In genomic region chr5:100120711-100121141, GRCm38 (mm10) we compare ENCODE assay signal across 9 mouse cellular contexts. TPM values are rescaled to one million over a fixed set of nuclear protein-coding genes. Genes with fewer than 3 reads are reported as not detected.
DNase-seq lines count a peak whose midpoint lies in the region; ATAC-seq and TF ChIP-seq lines count a peak whose summit lies in the region.
"Had no signal": no experiment of that assay in that cellular context is flagged by ENCODE, and none has a peak within 500 bp of the region (broad histone marks: within the 10 kb centered on the region; RNA-seq: fewer than 3 reads in every experiment).

No protein-coding gene starts in this region.

- no peak overlapping the region for H3K27ac ChIP-seq in kidney, postnatal 0 days
- H3K27ac ChIP-seq in embryonic facial prominence, embryonic 10.5 days (replicated peaks), result peak overlapping the region; percentile 35; the same call in 1 of the 2 replicates
- H3K27ac ChIP-seq in hindbrain, embryonic 14.5 days, result peak overlapping the region; percentile 40
- H3K27ac ChIP-seq in neural tube, embryonic 12.5 days, result no peak overlapping the region

- no peak overlapping the region for H3K4me3 ChIP-seq in kidney, postnatal 0 days (replicated peaks; ENCODE audit: low read depth, low read length)
- peak overlapping the region; percentile 48 for H3K4me3 ChIP-seq in embryonic facial prominence, embryonic 10.5 days
- peak overlapping the region; percentile 21 for H3K4me3 ChIP-seq in hindbrain, embryonic 14.5 days (replicated peaks; ENCODE audit: low read length)
- H3K4me3 ChIP-seq in neural tube, embryonic 12.5 days, result peak overlapping the region; percentile 12; the same call in 1 of the 2 replicates

- peak overlapping the region; percentile 30 for H3K4me2 ChIP-seq in kidney, postnatal 0 days (ENCODE audit: low read length)
- H3K4me2 ChIP-seq in hindbrain, embryonic 14.5 days (replicated peaks), result peak overlapping the region; percentile 51
- peak overlapping the region; percentile 55 for H3K4me2 ChIP-seq in neural tube, embryonic 12.5 days (replicated peaks)

- WGBS in kidney, postnatal 0 days, result 5% methylated on average over 20 of the region's 20 CpGs
- WGBS in embryonic facial prominence, embryonic 10.5 days, result 5% methylated on average over 20 of the region's 20 CpGs
- 6% methylated on average over 20 of the region's 20 CpGs for WGBS in hindbrain, embryonic 14.5 days
- 5% methylated on average over 20 of the region's 20 CpGs for WGBS in neural tube, embryonic 12.5 days

- no peak overlapping the region for H3K9ac ChIP-seq in kidney, postnatal 0 days (ENCODE audit: low read depth, low read length)
- H3K9ac ChIP-seq in hindbrain, embryonic 14.5 days, result peak overlapping the region; percentile 38
- no peak overlapping the region for H3K9ac ChIP-seq in neural tube, embryonic 12.5 days

- DNase-seq in kidney, postnatal 0 days (ENCODE audit: low spot score), result no peak
- DNase-seq in kidney, postnatal 10 days, result no peak
- DNase-seq in embryonic facial prominence, embryonic 10.5 days (ENCODE audit: low spot score), result peak; percentile 44
- peak; percentile 56 for DNase-seq in hindbrain, embryonic 14.5 days (ENCODE audit: low spot score)
- DNase-seq in B cell, adult 2 months, result no peak
- DNase-seq in adrenal gland, postnatal 36 days, result no peak
- no peak for DNase-seq in layer of hippocampus, adult 9-11 months
- DNase-seq: cerebellum, postnatal 36 days had no signal

- no peaks in the 10 kb centered on the region for H3K9me3 ChIP-seq in kidney, postnatal 0 days (replicated peaks; ENCODE audit: low read length)
- no peaks in the 10 kb centered on the region for H3K9me3 ChIP-seq in embryonic facial prominence, embryonic 10.5 days
- H3K9me3 ChIP-seq in hindbrain, embryonic 14.5 days (ENCODE audit: control insufficient read depth, low read length), result no peaks in the 10 kb centered on the region; the same call in 1 of the 2 replicates
- no peaks in the 10 kb centered on the region for H3K9me3 ChIP-seq in neural tube, embryonic 12.5 days

- no peaks in the 10 kb centered on the region for H3K36me3 ChIP-seq in kidney, postnatal 0 days (ENCODE audit: insufficient read depth, low read length)
- H3K36me3 ChIP-seq in embryonic facial prominence, embryonic 10.5 days (replicated peaks), result no peaks in the 10 kb centered on the region
- H3K36me3 ChIP-seq in hindbrain, embryonic 14.5 days (replicated peaks; ENCODE audit: control insufficient read depth, insufficient read depth), result no peaks in the 10 kb centered on the region
- no peaks in the 10 kb centered on the region for H3K36me3 ChIP-seq in neural tube, embryonic 12.5 days

- no peaks in the 10 kb centered on the region for H3K27me3 ChIP-seq in kidney, postnatal 0 days (ENCODE audit: insufficient read depth, low read length)
- H3K27me3 ChIP-seq in embryonic facial prominence, embryonic 10.5 days (replicated peaks; ENCODE audit: low read depth, poor library complexity, severe bottlenecking), result peaks cover 31% of the 10 kb centered on the region
- H3K27me3 ChIP-seq in hindbrain, embryonic 14.5 days (ENCODE audit: control insufficient read depth, insufficient read depth, low read length), result no peaks in the 10 kb centered on the region
- H3K27me3 ChIP-seq in neural tube, embryonic 12.5 days (replicated peaks), result no peaks in the 10 kb centered on the region

- ATAC-seq in kidney, postnatal 0 days (replicated peaks; ENCODE audit: low FRiP score, low read depth), result no peak
- peak; percentile 49; the same call in 1 of the 2 replicates for ATAC-seq in hindbrain, embryonic 14.5 days (ENCODE audit: low FRiP score)
- ATAC-seq in neural tube, embryonic 12.5 days (ENCODE audit: low FRiP score, low read depth), result peak; percentile 63; the same call in 1 of the 2 replicates

- 0 out of 2 replicates have a peak, but pooled peaks cover 3% of the 10 kb centered on the region for H3K4me1 ChIP-seq in kidney, postnatal 0 days (replicated peaks; ENCODE audit: insufficient read depth, low read length)
- H3K4me1 ChIP-seq in embryonic facial prominence, embryonic 10.5 days, result peaks cover 12% of the 10 kb centered on the region
- peaks cover 11% of the 10 kb centered on the region; the same call in 1 of the 2 replicates for H3K4me1 ChIP-seq in hindbrain, embryonic 14.5 days (replicated peaks; ENCODE audit: control insufficient read depth, insufficient read depth, low read length)
- peaks cover 10% of the 10 kb centered on the region for H3K4me1 ChIP-seq in neural tube, embryonic 12.5 days

- TF ChIP-seq CTCF in kidney, postnatal 0 days (IDR thresholded peaks at IDR 0.05; ENCODE audit: low read depth), result no peak

RNA-seq across cellular contexts. Expression of gene Tmem150c, which starts 38.9 kb away (rescaled TPM):
- polyA plus RNA-seq in kidney, postnatal 0 days (2015; fragmentation: Nextera tagmentation; extraction: Ambion mirVana), result 26.3 and 27.3 TPM in 2 replicates
- 1.3 and 1.7 TPM in 2 replicates for polyA plus RNA-seq in embryonic facial prominence, embryonic 10.5 days (2016; fragmentation: Nextera tagmentation; extraction: Ambion mirVana)
- 24.2 and 26.8 TPM in 2 replicates for polyA plus RNA-seq in hindbrain, embryonic 14.5 days (2014; fragmentation: Nextera tagmentation; extraction: Ambion mirVana)
- polyA plus RNA-seq in neural tube, embryonic 12.5 days (2016; fragmentation: Nextera tagmentation; extraction: Ambion mirVana), result 8.3 and 9.5 TPM in 2 replicates
- 10 to 100 TPM; 12.2 to 19.0 TPM for total RNA-seq in adrenal gland, postnatal 36 days (2021)

Comparison
In these comparisons a context has a peak if more than half of its experiments do, and no peak if none do; other contexts are left out.
1. DNase-seq: peak in embryonic facial prominence, embryonic 10.5 days (single experiment) and hindbrain, embryonic 14.5 days (single experiment); none in kidney, postnatal 0 days (single experiment), kidney, postnatal 10 days (single experiment), B cell, adult 2 months (0 of 2), adrenal gland, postnatal 36 days (0 of 2) and layer of hippocampus, adult 9-11 months (single experiment).
2. H3K27ac ChIP-seq: peak in embryonic facial prominence, embryonic 10.5 days (single experiment) and hindbrain, embryonic 14.5 days (single experiment); none in kidney, postnatal 0 days (single experiment) and neural tube, embryonic 12.5 days (single experiment).
3. Peak in every context shown above with its lines, with median percentiles within 50 percentile points of each other: H3K4me2 ChIP-seq.